Mouse (Mus musculus) thymus, adult 2 months (tissue): ENCODE results near the gene Cldn9.

Experiments
- CTCF ChIP-seq: fragments of 200-500 bp; IDR thresholded peaks from 2 replicates; pipeline ENCODE4 v1.5.1; 2012; ENCODE audit warnings: mild to moderate bottlenecking, control low read depth, low read length, moderate library complexity, borderline replicate concordance; ENCODE audit not compliant: control insufficient read depth, poor library complexity, insufficient read depth; ENCODE audit errors: extremely low read depth
- POLR2A ChIP-seq: fragments of 200-500 bp; IDR thresholded peaks from 2 replicates; pipeline ENCODE4 v1.6.1; 2012; ENCODE audit warnings: mild to moderate bottlenecking, low read length, control low read depth, moderate library complexity; ENCODE audit not compliant: control insufficient read depth, poor library complexity, insufficient read depth; ENCODE audit errors: extremely low read depth

- TF ChIP-seq POLR2A (no peak), CTCF (no peak)
These were observed 3.5 kb downstream of the Cldn9 start for GRCm38 (mm10) chr17:23680336-23680735.
